Mouse (Mus musculus) testis, adult 2 months (tissue): ENCODE measurements around the gene Clip2.

Source experiments
- CTCF ChIP-seq: fragments of 200-500 bp; IDR thresholded peaks from 2 replicates; pipeline ENCODE4 v1.5.1; 2012; ENCODE audit warnings: low read depth, mild to moderate bottlenecking, inconsistent platforms, low read length, moderate library complexity; ENCODE audit not compliant: control insufficient read depth, insufficient read depth, insufficient replicate concordance
- POLR2A ChIP-seq: fragments of 200-500 bp; IDR thresholded peaks from 2 replicates; pipeline ENCODE4 v1.6.1; 2012; ENCODE audit warnings: low read depth, mild to moderate bottlenecking, inconsistent platforms, low read length, moderate library complexity; ENCODE audit not compliant: control insufficient read depth

- TF ChIP-seq POLR2A (no peak), CTCF (no peak)
These were observed 55.2 kb downstream of the Clip2 start for GRCm38 (mm10) chr5:134497026-134497425.
